Mouse (Mus musculus) thymus, postnatal 14 days (tissue): Measurements from ENCODE around the gene Taar7b.

ENCODE experiments used
- DNase-seq: peaks from one replicate; pipeline ENCODE4 v3.0.0; 2021

The Taar7b gene

DNA sequence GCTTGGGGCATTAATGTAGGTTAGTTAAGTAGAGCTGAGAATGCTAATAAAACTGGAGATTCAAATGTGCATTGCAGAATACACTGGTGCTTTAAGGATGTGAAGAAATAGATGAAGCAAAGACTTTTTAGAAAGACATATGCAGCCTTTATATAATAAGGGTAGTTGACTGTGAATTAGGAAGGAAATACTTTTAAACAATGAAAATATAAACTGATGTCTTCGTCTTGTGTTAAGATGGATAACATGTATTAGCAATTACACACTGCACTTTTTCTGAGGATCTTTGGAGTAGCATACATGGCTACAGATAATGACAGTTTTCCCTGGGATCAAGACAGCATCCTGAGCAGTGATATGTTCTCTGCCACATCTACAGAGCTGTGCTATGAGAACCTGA lies at the start of gene Taar7b:
Taar7b (plus strand) TSS at position 301 of the 400 bp plus-strand sequence.
- DNase-seq: no peak

DNA sequence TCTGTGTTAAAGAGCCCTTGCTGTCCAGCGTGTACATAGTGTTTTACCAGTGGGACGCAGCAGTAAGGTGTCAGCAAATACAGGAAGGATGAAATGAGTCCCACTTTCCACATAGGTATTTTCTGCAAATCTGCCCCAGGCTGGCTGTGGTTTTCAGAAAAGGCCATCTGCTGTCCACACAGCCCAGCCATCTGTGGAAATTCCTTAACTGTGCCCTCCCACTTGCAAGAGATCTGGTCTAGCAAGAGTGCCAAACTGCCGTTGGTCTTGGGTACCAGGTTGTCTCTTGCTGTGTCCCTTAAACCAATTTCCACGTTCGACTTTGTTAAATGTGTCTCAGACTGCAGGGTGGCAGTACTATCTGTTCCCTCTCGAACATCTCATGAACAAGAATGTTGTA lies 48.0 kb upstream of the Taar7b start:
- DNase-seq: no peak

DNA sequence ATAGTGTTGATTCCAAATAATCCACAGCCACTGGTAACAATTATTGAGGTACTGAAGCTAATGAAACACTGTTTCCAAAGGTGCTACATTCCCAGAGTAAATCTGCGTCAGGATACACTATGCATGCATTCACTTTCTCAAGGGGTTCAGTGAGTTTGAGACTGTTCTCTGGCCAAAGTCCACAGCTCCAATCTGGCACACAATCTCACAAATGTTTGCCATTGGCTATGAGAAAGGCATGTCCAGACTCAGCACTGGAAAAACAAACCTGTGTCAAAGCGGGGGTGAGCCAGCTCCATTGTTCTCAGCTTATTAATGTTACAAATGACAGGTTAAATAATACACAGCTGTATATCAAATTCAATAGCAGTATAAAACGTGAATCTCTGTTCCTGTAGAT lies 40.7 kb upstream of the Taar7b start:
- DNase-seq: no peak

DNA sequence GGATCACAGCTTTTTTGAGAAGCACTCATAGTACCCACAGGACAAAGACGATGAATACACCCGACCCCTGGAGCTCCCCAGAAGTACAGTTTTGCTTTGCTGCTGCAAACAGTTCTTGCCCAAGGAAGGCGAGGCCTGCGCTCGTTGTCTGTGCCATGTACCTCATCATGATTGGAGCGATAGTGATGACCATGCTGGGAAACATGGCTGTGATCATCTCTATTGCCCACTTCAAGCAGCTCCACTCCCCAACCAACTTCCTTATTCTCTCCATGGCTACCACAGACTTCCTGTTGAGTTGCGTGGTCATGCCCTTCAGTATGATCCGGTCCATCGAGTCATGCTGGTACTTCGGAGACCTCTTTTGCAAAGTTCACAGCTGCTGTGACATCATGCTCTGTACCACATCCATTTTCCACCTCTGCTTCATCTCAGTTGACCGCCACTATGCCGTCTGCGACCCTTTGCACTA lies 39.3 kb upstream of the Taar7b start, which contains the start of gene Taar4:
Taar4 (plus strand) TSS at position 51 of the 472 bp plus-strand sequence.
- no peak for DNase-seq

DNA sequence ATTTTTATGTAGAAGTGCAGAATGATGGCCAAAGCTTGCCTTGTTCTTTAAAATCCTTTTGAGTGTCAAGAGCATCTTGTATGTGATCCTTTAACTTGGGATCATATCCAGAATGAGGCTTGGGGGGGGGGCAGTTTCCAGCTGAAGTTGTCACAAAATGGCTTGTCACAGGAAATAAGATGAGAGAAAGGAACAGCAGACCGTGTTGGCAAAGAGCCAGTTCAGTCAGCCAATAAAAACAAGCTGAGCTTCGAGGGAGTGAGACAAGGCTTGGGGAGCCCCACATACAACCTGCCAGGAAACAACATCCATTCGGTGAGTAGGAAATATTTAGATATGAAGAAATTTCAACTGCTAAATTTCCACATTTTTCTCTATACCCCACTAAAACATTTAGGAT lies 36.3 kb upstream of the Taar7b start:
- DNase-seq: no peak

DNA sequence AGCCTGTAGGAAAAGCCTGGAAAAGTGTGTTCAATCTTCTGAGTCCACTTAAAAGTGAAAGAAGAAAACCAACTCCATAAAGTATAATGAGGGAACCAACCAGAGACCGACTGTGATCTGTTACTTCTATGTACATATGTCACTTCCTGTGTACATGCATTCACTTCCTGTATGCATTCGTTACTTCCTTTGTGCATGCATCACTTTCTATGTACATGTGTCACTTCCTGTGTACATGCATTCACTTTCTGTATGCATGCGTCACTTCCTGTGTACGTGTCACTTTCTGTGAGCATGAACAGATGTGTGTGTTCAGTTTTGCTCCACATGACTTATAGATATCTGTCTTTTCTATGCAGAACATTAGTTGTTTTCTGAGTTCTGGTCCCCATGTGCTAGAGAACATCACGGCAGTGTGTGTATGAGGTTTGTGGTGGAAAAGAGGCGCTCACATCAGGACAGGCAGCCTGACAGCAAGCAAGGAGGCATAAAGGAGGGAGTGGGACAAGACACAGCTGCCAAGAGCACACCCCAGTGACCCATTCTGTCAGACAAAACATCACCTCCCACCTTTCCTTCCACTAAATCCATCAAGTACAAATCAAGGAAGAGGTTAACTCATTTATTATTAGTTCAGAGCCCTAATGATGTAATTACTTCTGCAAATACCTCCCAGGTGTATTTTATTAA lies 34.7 kb upstream of the Taar7b start:
- DNase-seq: no peak

DNA sequence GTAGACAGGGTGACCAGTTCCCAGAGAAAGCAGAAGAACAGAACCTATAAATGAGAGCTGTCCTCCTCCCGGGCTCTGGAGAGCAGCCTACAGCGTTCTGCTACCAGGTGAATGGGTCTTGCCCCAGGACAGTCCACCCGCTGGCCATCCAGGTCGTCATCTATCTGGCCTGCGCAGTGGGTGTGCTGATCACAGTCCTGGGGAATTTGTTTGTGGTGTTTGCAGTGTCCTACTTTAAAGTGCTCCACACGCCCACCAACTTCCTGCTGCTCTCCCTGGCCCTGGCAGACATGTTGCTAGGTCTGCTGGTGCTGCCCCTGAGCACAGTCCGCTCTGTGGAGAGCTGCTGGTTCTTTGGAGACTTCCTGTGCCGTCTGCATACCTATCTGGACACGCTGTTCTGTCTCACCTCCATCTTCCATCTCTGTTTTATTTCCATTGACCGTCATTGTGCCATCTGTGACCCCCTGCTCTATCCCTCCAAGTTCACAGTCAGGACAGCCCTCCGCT lies 29.0 kb upstream of the Taar7b start, which contains the start of gene Taar5:
Taar5 (plus strand) TSS at position 51 of the 510 bp plus-strand sequence.
- DNase-seq: no peak

DNA sequence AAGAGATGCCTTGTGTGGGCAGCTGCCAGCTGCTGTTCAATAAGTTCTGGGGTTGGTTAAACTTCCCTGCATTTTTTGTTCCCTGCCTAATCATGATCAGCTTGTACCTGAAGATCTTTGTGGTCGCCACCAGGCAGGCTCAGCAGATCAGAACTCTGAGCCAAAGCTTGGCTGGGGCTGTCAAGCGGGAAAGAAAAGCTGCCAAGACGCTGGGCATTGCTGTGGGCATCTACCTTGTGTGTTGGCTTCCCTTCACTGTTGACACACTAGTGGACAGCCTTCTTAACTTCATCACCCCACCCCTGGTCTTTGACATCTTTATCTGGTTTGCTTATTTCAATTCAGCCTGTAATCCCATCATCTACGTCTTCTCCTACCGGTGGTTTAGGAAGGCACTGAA lies 28.5 kb upstream of the Taar7b start:
- DNase-seq: no peak

DNA sequence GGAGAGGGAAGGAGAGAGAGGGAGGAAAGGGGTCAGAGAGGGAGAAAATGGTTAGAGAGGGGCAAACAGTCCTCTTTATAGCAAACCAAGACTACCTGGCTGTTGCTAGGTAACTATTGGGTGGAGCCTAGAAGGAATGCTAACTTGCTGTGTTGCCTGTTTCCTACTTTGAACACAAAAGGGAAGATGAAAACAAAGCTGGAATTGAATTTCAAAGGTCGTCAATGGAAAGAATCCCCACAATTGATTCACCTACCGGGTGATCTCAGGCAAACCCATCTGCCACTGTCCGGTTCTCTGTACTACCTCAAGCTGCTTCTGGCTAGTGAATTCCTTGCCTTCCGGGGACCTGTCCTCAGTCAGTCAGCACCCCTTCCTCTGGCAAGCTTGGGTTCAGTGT lies 21.8 kb upstream of the Taar7b start:
- no peak for DNase-seq

DNA sequence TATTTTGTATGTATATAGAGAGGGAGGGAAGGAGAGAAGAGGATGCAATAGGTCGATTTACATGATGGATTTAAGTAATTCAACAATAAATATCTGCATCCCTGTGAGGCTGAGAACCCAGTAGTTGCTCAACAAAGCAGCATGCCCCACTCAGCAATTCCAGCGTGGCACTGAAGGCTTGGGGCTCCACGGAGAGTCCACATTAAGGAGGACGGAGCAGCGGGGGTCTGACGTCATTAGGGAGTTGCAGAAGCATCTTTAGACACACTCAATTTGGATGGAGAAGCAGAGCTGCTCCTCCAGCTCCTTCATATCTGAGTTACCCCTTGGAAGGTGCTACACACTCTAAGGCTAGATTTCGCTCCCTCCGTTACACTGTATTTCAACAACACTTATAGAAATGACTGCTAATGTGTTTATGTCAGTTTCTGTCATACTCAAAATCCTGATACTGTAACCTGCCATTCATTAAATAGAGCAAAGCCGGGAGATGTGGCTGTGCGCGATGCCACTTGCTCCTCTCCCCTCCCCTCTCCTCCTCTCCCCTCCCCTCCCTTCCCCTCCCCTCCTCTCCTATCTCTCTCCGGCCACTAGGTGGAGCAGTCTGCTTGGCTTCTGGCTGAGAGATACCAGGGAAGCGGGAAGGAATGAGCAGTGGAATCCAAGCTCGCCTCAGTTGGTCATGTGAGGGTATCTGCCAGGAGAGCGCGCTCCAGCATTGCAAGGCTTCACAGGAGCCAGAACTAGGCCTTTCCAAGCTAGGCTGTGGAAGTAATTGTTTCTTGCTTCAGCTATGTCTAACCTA lies 20.6 kb upstream of the Taar7b start:
- DNase-seq: peak; percentile 64

DNA sequence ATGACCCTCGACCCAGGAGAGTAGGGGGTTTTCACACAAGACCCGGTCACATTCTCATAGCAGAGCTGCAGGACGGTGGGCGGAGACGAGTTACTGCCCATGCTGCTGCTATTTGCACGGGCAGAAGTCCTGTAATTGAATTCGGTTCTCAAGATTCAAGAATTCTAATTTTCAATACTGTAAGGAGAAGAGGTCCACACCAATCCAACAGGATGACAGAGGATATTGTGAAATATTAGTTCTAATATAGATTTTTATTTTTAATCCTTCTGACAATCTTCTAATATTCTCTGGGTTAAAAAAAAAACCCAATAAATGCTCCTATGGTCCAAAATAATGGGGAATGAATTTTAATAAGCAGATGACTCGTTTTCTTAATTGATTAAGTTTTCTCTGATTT lies 14.2 kb upstream of the Taar7b start, which contains the start of gene Taar6:
Taar6 (minus strand) TSS at position 101 of the 400 bp plus-strand sequence.
- no peak for DNase-seq

DNA sequence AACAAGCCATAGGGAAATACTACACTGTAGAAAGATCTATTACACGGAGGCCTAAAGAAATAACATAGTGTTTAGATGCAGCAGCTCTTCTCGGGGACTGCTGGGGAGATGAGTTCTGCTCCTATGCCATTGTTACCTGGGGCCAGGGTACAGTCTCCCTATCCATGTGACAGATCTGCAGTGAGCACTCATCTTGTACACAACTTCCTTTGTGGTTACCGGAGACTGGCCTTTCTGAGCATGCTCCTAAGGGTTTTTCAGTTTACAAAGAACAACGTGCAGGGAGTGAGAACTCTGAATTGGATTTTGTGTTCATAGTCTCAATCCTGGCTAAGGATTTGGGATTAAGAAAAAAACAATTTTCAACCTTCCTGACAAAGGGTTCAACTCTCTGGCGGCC lies 13.3 kb upstream of the Taar7b start:
- peak; percentile 10 for DNase-seq

DNA sequence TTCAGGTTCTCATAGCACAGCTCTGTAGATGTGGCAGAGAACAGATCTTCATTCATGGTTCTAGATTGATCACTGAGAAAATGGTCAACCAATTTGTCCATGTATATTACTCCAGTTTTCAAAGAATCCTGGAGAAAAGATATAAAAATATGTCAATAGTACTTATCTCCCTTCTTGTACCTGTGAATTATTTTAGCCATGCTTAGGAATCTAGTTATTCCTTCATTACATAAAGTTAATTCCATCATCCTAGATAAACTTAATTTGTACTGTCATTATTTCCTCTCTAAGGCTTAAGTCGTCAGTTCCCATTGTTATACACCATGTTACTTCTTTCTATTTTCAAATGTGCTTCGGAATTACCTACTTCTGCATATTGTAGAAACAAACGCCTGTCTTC lies 6.4 kb upstream of the Taar7b start, which contains the start of gene Taar7a:
Taar7a (minus strand) TSS at position 101 of the 400 bp plus-strand sequence.
- no peak for DNase-seq

DNA sequence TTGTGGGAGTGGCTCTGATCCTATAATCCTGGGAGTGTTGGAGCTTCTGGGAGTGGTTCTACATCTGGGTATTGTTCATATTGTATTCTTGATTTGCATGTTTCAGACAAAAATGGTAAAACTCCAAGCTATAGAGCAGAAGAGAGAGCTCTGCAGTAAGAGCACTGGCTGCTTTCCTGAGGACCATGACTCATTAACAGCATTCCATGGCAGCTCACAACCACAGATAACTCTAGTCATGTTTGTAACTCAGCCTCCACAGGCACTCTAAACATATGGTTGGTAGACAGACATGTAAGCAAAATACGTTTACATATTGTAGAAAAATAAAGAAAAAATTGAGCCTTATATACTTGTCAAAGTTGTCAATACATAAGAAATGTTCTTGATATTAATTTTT lies 6.7 kb downstream of the Taar7b start:
- DNase-seq: no peak

DNA sequence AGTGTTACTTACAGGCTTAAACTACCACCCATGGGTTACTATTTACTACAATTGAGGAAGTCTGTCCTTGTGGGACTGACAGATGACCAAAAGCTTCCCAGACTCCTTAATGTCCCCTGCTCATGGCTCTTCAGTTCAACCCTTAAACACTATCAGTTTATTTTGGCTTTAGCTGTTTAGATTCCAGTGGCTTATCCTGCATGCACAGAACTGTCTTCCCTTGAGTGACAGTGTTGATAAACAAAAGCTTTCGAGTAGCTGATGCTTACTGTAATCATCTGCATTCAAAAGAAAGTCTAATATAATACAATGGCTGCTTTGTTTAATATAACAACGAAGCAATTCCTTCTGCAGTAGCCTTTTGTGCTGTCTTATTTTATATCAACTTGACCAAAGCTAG lies 7.3 kb downstream of the Taar7b start:
- DNase-seq: no peak

DNA sequence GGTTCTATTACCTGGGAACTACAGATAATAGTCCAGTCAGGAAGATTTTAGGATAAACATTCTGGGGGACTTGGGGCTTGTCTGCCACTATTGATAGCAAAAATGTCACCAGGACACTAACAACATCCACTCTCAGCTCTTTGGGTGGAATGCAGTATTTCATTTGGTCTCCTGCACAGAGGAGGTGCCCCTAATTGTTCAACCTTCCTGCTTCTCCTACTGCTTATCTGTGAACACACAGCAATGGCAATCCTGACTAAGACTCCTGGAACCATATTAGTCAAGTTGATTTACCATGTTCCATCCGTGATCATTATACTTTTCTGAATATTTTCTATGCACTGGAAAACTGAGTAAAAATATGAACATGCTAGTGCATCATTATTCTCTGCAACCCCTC lies 8.4 kb downstream of the Taar7b start:
- no peak for DNase-seq

DNA sequence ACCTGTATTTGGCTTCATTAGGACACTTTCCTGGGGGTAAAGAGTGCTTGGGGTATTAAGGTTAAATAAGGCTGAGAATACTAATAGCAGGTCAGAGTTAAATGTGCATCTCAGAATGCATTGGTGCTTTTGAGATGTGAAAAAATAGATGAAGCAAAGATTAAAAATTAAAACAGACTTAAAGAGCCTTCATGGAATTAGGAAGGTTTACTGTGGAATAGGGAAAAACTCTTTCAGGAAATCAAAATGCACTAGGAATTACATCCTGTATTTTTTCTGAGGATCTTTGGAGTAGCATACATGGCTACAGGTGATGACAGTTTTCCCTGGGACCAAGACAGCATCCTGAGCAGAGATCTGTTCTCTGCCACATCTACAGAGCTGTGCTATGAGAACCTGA lies 27.2 kb downstream of the Taar7b start, which contains the start of gene Taar7d:
Taar7d (plus strand) TSS at position 301 of the 400 bp plus-strand sequence.
- DNase-seq: no peak

DNA sequence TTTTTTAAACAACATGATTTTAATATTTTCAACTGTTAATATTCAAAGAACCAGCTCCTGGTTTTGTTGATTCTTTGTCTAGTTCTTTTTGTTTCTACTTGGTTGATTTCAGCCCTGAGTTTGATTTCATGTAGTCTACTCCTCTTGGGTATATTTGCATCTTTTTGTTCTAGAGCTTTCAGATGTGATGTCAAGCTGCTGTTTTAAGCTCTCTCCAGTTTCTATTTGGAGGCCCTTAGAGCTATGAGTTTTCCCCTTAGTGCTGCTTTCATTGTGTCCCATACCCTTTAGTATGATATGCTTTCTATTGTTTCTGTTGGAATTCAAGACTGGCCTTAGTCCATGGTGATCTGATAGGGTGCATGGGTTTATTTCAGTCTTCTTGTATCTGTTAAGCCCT lies 31.6 kb downstream of the Taar7b start:
- DNase-seq: no peak

DNA sequence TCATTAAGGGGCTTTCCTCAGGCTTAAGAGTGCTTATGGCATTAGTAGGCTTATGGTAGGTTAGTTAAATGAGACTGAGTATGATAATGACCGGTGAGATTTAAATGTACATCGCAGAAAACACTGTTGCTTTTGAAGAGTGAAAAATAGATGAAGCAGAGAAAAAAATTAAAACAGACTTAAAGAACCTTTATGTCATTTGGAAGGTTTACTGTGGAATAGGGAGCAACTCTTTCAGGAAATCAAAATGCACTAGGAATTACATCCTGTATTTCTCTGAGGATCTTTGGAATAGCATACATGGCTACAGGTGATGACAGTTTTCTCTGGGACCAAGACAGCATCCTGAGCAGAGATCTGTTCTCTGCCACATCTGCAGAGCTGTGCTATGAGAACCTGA lies 37.6 kb downstream of the Taar7b start, which contains the start of gene Taar7e:
Taar7e (plus strand) TSS at position 301 of the 400 bp plus-strand sequence.
- no peak for DNase-seq

DNA sequence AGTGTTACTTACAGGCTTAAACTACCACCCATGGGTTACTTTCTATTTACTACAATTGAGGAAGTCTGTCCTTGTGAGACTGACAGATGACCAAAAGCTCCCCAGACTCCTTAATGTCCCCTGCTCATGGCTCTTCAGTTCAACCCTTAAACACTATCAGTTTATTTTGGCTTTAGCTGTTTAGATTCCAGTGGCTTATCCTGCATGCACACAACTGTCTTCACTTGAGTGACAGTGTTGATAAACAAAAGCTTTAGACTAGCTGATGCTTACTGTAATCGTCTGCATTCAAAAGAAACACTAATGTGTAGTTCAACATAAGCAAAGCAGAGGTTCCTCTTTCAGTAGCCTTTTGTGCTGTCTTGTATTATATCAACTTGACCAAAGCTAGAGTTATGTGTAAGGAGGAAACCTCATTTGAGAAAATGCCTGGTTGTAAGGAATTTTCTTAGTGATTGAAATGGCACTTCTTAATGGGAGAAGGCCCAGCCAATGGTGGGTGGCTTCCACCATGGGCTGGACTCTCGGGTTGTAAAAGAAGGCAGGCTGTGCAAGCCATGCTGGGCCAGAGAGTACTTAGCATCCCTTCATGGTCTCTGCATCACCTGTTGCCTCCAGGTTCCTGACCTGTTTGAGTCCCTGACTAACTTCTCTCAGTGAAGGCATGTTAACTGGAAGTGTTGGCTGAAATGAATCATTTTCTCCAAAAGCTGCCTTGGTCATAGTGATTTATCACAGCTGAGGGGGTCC lies 40.6 kb downstream of the Taar7b start:
- no peak for DNase-seq

DNA sequence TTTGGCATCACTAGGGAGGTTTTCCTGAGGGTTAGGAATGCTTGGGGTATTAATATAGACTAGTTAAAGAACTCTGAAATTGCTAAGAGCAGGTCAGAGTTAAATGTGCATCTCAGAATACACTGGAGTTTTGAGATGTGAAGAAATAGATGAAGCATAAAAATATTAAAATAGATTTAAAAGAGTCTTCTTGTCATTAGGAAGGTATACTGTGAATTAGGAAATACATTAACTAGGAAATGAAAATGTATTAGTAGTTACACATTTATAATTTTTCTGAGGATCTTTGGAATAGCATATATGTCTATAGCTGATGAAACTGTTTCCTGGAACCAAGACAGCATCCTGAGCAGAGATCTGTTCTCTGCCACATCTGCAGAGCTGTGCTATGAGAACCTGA lies 49.5 kb downstream of the Taar7b start, which contains the start of gene Taar7f:
Taar7f (plus strand) TSS at position 301 of the 400 bp plus-strand sequence.
- DNase-seq: no peak
